Mouse (Mus musculus) liver, embryonic 11.5 days (tissue): ENCODE measurements around the gene Slc25a12. TPM values are rescaled to one million over a fixed set of nuclear protein-coding genes. Genes with fewer than 3 reads are reported as not detected.

Experiments
- ATAC-seq: fragments of 200-750 bp; cut with Nextera tagmentation; replicated peaks from 2 replicates; pipeline ENCODE4 v1.8.0; 2017; ENCODE audit warnings: moderate number of reproducible peaks, mild to moderate bottlenecking, moderate TSS enrichment, moderate library complexity; ENCODE audit not compliant: low FRiP score
- DNase-seq: peaks from one replicate; pipeline ENCODE4 v3.0.0-alpha.2; 2017; ENCODE audit warnings: low spot score
- H3K27ac ChIP-seq: fragments of 300-500 bp; sonication (generic); 2 replicates; pipeline ENCODE4 v1.5.1; 2014; ENCODE audit warnings: mild to moderate bottlenecking, low read depth, low read length, control low read depth
- H3K27me3 ChIP-seq: fragments of 300-500 bp; sonication (generic); replicated peaks from 2 replicates; pipeline ENCODE4 v1.6.1; 2014; ENCODE audit warnings: low read length, mixed read lengths; ENCODE audit not compliant: control insufficient read depth, insufficient read depth
- H3K36me3 ChIP-seq: fragments of 300-500 bp; sonication (generic); 2 replicates; pipeline ENCODE4 v1.6.1; 2014; ENCODE audit warnings: mild to moderate bottlenecking, low read length, moderate library complexity, mixed read lengths; ENCODE audit not compliant: control insufficient read depth, insufficient read depth
- H3K4me1 ChIP-seq: fragments of 300-500 bp; sonication (generic); replicated peaks from 2 replicates; pipeline ENCODE4 v1.6.1; 2014; ENCODE audit warnings: low read length, mixed read lengths; ENCODE audit not compliant: control insufficient read depth, insufficient read depth
- H3K4me2 ChIP-seq: fragments of 300-500 bp; sonication (generic); 2 replicates; pipeline ENCODE4 v1.6.1; 2014; ENCODE audit warnings: mild to moderate bottlenecking, control low read depth, moderate library complexity
- H3K4me3 ChIP-seq: fragments of 300-500 bp; sonication (generic); 2 replicates; pipeline ENCODE4 v1.5.1; 2014; ENCODE audit warnings: low read depth, low read length, control low read depth
- H3K9ac ChIP-seq: fragments of 300-500 bp; sonication (generic); 2 replicates; pipeline ENCODE4 v1.6.1; 2014; ENCODE audit warnings: low read depth, low read length, control low read depth
- H3K9me3 ChIP-seq: fragments of 300-500 bp; sonication (generic); 2 replicates; pipeline ENCODE4 v1.6.1; 2016; ENCODE audit warnings: low read length, inconsistent platforms, mixed read lengths; ENCODE audit not compliant: control insufficient read depth
- WGBS: fragments of 180-500 bp; shearing (Covaris S2); extraction: QIAGEN DNeasy Blood & Tissue Kit; methylation state at CpG from one replicate; pipeline ENCODE4 v1.1.7; 2014; 5-methylcytosine and 5-hydroxymethylcytosine counted together
- polyA plus RNA-seq: library from polyadenylated mRNA; unstranded; fragments of >200 nt; fragmentation: Nextera tagmentation; extraction: Ambion mirVana; gene quantifications from 2 replicates; pipeline ENCODE4 v1.2.1, GENCODE M21; 2014

Slc25a12 gene
- polyA plus RNA-seq, 1 experiment from 2014 or later, result 35.9 TPM

GRCm38 (mm10) chr2:71326766-71327464 is 40.6 kb downstream of the Slc25a12 start:
- H3K9ac ChIP-seq, result no peak overlapping the region
- no peaks in the 10 kb centered on the region for H3K9me3 ChIP-seq
- ATAC-seq (no peak), DNase-seq (no peak)
- H3K4me3 ChIP-seq, result no peak overlapping the region
- H3K4me1 ChIP-seq, result no peaks in the 10 kb centered on the region
- H3K27ac ChIP-seq, result no peak overlapping the region
- no peaks in the 10 kb centered on the region for H3K27me3 ChIP-seq
- no peaks in the 10 kb centered on the region; the same call in none of the 2 replicates for H3K36me3 ChIP-seq
- 74% methylated on average over 11 of the region's 11 CpGs for WGBS
- no peak overlapping the region for H3K4me2 ChIP-seq

- no peak overlapping the region for H3K4me3 ChIP-seq
- 86% methylated on average over 7 of the region's 7 CpGs for WGBS
- no peaks in the 10 kb centered on the region; the same call in 1 of the 2 replicates for H3K36me3 ChIP-seq
- H3K4me1 ChIP-seq, result no peaks in the 10 kb centered on the region
- DNase-seq (no peak), ATAC-seq (no peak)
- no peak overlapping the region for H3K9ac ChIP-seq
- no peaks in the 10 kb centered on the region for H3K27me3 ChIP-seq
- no peaks in the 10 kb centered on the region for H3K9me3 ChIP-seq
- no peak overlapping the region for H3K4me2 ChIP-seq
- no peak overlapping the region for H3K27ac ChIP-seq
Measured at GRCm38 (mm10) chr2:71323886-71324285, 43.7 kb downstream of the Slc25a12 start.

- DNase-seq (no peak), ATAC-seq (no peak)
- H3K27ac ChIP-seq, result no peak overlapping the region
- no peaks in the 10 kb centered on the region for H3K27me3 ChIP-seq
- no peaks in the 10 kb centered on the region for H3K9me3 ChIP-seq
- no peak overlapping the region for H3K4me3 ChIP-seq
- H3K36me3 ChIP-seq, result peaks cover 4% of the 10 kb centered on the region
- no peak overlapping the region for H3K4me2 ChIP-seq
- H3K9ac ChIP-seq, result no peak overlapping the region
- no peaks in the 10 kb centered on the region for H3K4me1 ChIP-seq
- WGBS, result 62% methylated on average over 3 of the region's 3 CpGs
Measured at GRCm38 (mm10) chr2:71321486-71321885, 46.1 kb downstream of the Slc25a12 start.

GRCm38 (mm10) chr2:71316116-71316789 is 51.3 kb downstream of the Slc25a12 start:
- ATAC-seq (no peak), DNase-seq (no peak)

GRCm38 (mm10) chr2:71315022-71315421 is 52.5 kb downstream of the Slc25a12 start:
- H3K9ac ChIP-seq, result no peak overlapping the region
- H3K4me2 ChIP-seq, result no peak overlapping the region
- H3K27ac ChIP-seq, result no peak overlapping the region
- no peak overlapping the region for H3K4me3 ChIP-seq
- no peaks in the 10 kb centered on the region for H3K27me3 ChIP-seq
- no peaks in the 10 kb centered on the region for H3K9me3 ChIP-seq
- no peaks in the 10 kb centered on the region for H3K4me1 ChIP-seq
- ATAC-seq (no peak), DNase-seq (no peak)
- 85% methylated on average over 14 of the region's 14 CpGs for WGBS
- peaks cover 6% of the 10 kb centered on the region; the same call in 1 of the 2 replicates for H3K36me3 ChIP-seq

More at GRCm38 (mm10) chr2:71316116-71316789, 51.3 kb downstream of the Slc25a12 start:
- Histone ChIP-seq H3K27ac (no peak overlapping the region), H3K9me3 (no peaks in the 10 kb centered on the region), H3K4me3 (no peak overlapping the region), H3K4me2 (no peak overlapping the region), H3K36me3 (peaks cover 4% of the 10 kb centered on the region; the same call in 1 of the 2 replicates), H3K4me1 (no peaks in the 10 kb centered on the region), H3K27me3 (no peaks in the 10 kb centered on the region), H3K9ac (no peak overlapping the region)
- 92% methylated on average over 3 of the region's 3 CpGs for WGBS

GRCm38 (mm10) chr2:71314080-71314479 is 53.5 kb downstream of the Slc25a12 start:
- no peaks in the 10 kb centered on the region for H3K27me3 ChIP-seq
- ATAC-seq (no peak), DNase-seq (no peak)
- no peak overlapping the region for H3K27ac ChIP-seq
- H3K9me3 ChIP-seq, result no peaks in the 10 kb centered on the region
- H3K4me1 ChIP-seq, result no peaks in the 10 kb centered on the region
- H3K4me3 ChIP-seq, result no peak overlapping the region
- H3K4me2 ChIP-seq, result no peak overlapping the region
- no peak overlapping the region for H3K9ac ChIP-seq
- H3K36me3 ChIP-seq, result peaks cover 6% of the 10 kb centered on the region; the same call in 1 of the 2 replicates
- 81% methylated on average over 6 of the region's 6 CpGs for WGBS

GRCm38 (mm10) chr2:71312067-71312466 is 55.5 kb downstream of the Slc25a12 start:
- Histone ChIP-seq H3K27ac (no peak overlapping the region), H3K4me2 (no peak overlapping the region), H3K4me1 (no peaks in the 10 kb centered on the region), H3K9ac (no peak overlapping the region), H3K27me3 (no peaks in the 10 kb centered on the region), H3K4me3 (no peak overlapping the region), H3K36me3 (0 out of 2 replicates have a peak, but pooled peaks cover 2% of the 10 kb centered on the region), H3K9me3 (no peaks in the 10 kb centered on the region)
- WGBS, result 67% methylated on average over 10 of the region's 10 CpGs
- ATAC-seq (no peak), DNase-seq (no peak)

- Histone ChIP-seq H3K36me3 (0 out of 2 replicates have a peak, but pooled peaks cover 2% of the 10 kb centered on the region), H3K4me1 (no peaks in the 10 kb centered on the region), H3K9me3 (no peaks in the 10 kb centered on the region), H3K4me2 (no peak overlapping the region), H3K27ac (no peak overlapping the region), H3K27me3 (no peaks in the 10 kb centered on the region), H3K4me3 (no peak overlapping the region), H3K9ac (no peak overlapping the region)
- 58% methylated on average over 2 of the region's 2 CpGs for WGBS
- no peak for DNase-seq
- no peak for ATAC-seq
Measured at GRCm38 (mm10) chr2:71309726-71310125, 57.8 kb downstream of the Slc25a12 start.
